Mouse (Mus musculus) intestine, embryonic 14.5 days (tissue): ENCODE measurements around the gene Btbd6. TPM values are rescaled to one million over a fixed set of nuclear protein-coding genes. Genes with fewer than 3 reads are reported as not detected.
A peak's percentile ranks its signal among the peaks of the same experiment; 100 is the strongest.

Experiments used
- ATAC-seq: fragments of 200-750 bp; cut with Nextera tagmentation; replicated peaks from 2 replicates; pipeline ENCODE4 v1.8.0; 2017; ENCODE audit warnings: low read depth, moderate number of reproducible peaks, moderate TSS enrichment, moderate library complexity; ENCODE audit not compliant: low FRiP score, low TSS enrichment
- DNase-seq: peaks from one replicate; pipeline ENCODE4 v3.0.0-alpha.2; 2018; ENCODE audit warnings: low spot score
- H3K27ac ChIP-seq: fragments of 300-500 bp; sonication (generic); 2 replicates; pipeline ENCODE4 v1.5.1; 2014; ENCODE audit warnings: low read depth, mild to moderate bottlenecking, control low read depth
- H3K27me3 ChIP-seq: fragments of 300-500 bp; sonication (generic); replicated peaks from 2 replicates; pipeline ENCODE4 v1.6.1; 2014; ENCODE audit warnings: low read length, control low read depth; ENCODE audit not compliant: control insufficient read depth, insufficient read depth
- H3K36me3 ChIP-seq: fragments of 300-500 bp; sonication (generic); 2 replicates; pipeline ENCODE4 v1.6.1; 2014; ENCODE audit warnings: low read length, control low read depth; ENCODE audit not compliant: control insufficient read depth, insufficient read depth
- H3K4me1 ChIP-seq: fragments of 300-500 bp; sonication (generic); replicated peaks from 2 replicates; pipeline ENCODE4 v1.6.1; 2014; ENCODE audit warnings: low read length, control low read depth, mixed read lengths; ENCODE audit not compliant: control insufficient read depth, insufficient read depth
- H3K4me2 ChIP-seq: fragments of 300-500 bp; sonication (generic); 2 replicates; pipeline ENCODE4 v1.6.1; 2014; ENCODE audit warnings: low read length
- H3K4me3 ChIP-seq: fragments of 300-500 bp; sonication (generic); 2 replicates; pipeline ENCODE4 v1.5.1; 2014; ENCODE audit warnings: low read depth, low read length, control low read depth, mixed read lengths
- H3K9ac ChIP-seq: fragments of 300-500 bp; sonication (generic); 2 replicates; pipeline ENCODE4 v1.6.1; 2014; ENCODE audit warnings: mild to moderate bottlenecking, low read length
- H3K9me3 ChIP-seq: fragments of 300-500 bp; sonication (generic); 2 replicates; pipeline ENCODE4 v1.6.1; 2016; ENCODE audit warnings: low read length, control low read depth; ENCODE audit not compliant: control insufficient read depth
- WGBS: fragments of 180-500 bp; shearing (Covaris S2); extraction: QIAGEN DNeasy Blood & Tissue Kit; methylation state at CpG from one replicate; pipeline ENCODE4 v1.1.7; 2014; 5-methylcytosine and 5-hydroxymethylcytosine counted together
- polyA plus RNA-seq: library from polyadenylated mRNA; unstranded; fragments of >200 nt; fragmentation: Nextera tagmentation; extraction: Ambion mirVana; gene quantifications from 2 replicates; pipeline ENCODE4 v1.2.1, GENCODE M21; 2014

Btbd6 gene
- polyA plus RNA-seq, 1 experiment from 2014 or later, result 21.7 TPM

GRCm38 (mm10) chr12:112950761-112951129, 25.5 kb upstream of the Btbd6 start:
- H3K9ac ChIP-seq, result no peak overlapping the region
- peak; percentile 34 for ATAC-seq

GRCm38 (mm10) chr12:112951150-112951842, 25.0 kb upstream of the Btbd6 start:
- H3K4me2 ChIP-seq, result peak overlapping the region; percentile 63; the same call in 1 of the 2 replicates
- H3K9me3 ChIP-seq, result no peaks in the 10 kb centered on the region
- 19% methylated on average over 7 of the region's 7 CpGs for WGBS
- no peak overlapping the region for H3K9ac ChIP-seq
- H3K4me3 ChIP-seq, result no peak overlapping the region
- H3K36me3 ChIP-seq, result no peaks in the 10 kb centered on the region
- ATAC-seq (no peak), DNase-seq (no peak)
- no peaks in the 10 kb centered on the region; the same call in none of the 2 replicates for H3K4me1 ChIP-seq
- H3K27ac ChIP-seq, result peak overlapping the region; percentile 36; the same call in 1 of the 2 replicates
- H3K27me3 ChIP-seq, result no peaks in the 10 kb centered on the region

More at GRCm38 (mm10) chr12:112950761-112951129, 25.5 kb upstream of the Btbd6 start:
- no peaks in the 10 kb centered on the region for H3K9me3 ChIP-seq
- H3K4me3 ChIP-seq, result peak overlapping the region; percentile 54
- no peaks in the 10 kb centered on the region; the same call in none of the 2 replicates for H3K4me1 ChIP-seq
- no peak for DNase-seq
- no peaks in the 10 kb centered on the region for H3K27me3 ChIP-seq
- peak overlapping the region; percentile 36; the same call in 1 of the 2 replicates for H3K27ac ChIP-seq
- 6% methylated on average over 6 of the region's 6 CpGs for WGBS
- H3K36me3 ChIP-seq, result no peaks in the 10 kb centered on the region
- H3K4me2 ChIP-seq, result peak overlapping the region; percentile 63

- H3K4me3 ChIP-seq, result no peak overlapping the region
- H3K9me3 ChIP-seq, result no peaks in the 10 kb centered on the region
- WGBS, result 47% methylated on average over 8 of the region's 8 CpGs
- 0 out of 2 replicates have a peak, but pooled peaks cover 2% of the 10 kb centered on the region for H3K36me3 ChIP-seq
- H3K4me1 ChIP-seq, result no peaks in the 10 kb centered on the region; the same call in none of the 2 replicates
- DNase-seq, result no peak
- H3K27ac ChIP-seq, result no peak overlapping the region
- peak; percentile 10; the same call in 1 of the 2 replicates for ATAC-seq
- H3K4me2 ChIP-seq, result no peak overlapping the region
- H3K9ac ChIP-seq, result no peak overlapping the region
- no peaks in the 10 kb centered on the region for H3K27me3 ChIP-seq
These were observed 23.8 kb upstream of the Btbd6 start for GRCm38 (mm10) chr12:112952433-112952832.

GRCm38 (mm10) chr12:112952926-112953565, 23.2 kb upstream of the Btbd6 start:
- Histone ChIP-seq H3K9me3 (no peaks in the 10 kb centered on the region), H3K36me3 (0 out of 2 replicates have a peak, but pooled peaks cover 3% of the 10 kb centered on the region), H3K27me3 (no peaks in the 10 kb centered on the region), H3K27ac (no peak overlapping the region), H3K4me3 (no peak overlapping the region), H3K9ac (no peak overlapping the region), H3K4me2 (no peak overlapping the region), H3K4me1 (no peaks in the 10 kb centered on the region; the same call in none of the 2 replicates)
- ATAC-seq, result no peak
- 67% methylated on average over 3 of the region's 3 CpGs for WGBS
- DNase-seq, result no peak

DNA sequence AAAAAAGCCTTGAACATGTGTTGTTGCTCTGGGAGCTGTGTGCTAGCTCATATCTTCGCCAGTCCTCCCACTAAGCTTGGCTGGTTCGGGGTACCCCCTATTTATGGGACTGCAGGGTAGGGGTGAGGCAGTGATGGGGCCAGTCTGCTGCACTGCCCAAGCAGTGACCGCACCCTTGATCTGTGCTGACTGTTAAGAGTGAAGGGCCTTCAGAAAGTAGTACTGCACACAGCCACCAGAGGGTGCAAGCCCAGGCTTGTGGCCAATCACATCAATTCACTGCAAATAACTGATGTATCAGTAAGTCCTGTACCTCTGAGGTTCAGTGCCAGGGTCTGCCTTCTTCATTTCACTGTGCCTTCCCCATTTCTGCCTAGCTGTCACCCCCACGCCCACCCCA, 20.5 kb upstream of the Btbd6 start:
- Histone ChIP-seq H3K4me3 (no peak overlapping the region), H3K9ac (no peak overlapping the region), H3K36me3 (peaks cover 19% of the 10 kb centered on the region), H3K27me3 (no peaks in the 10 kb centered on the region), H3K4me1 (no peaks in the 10 kb centered on the region; the same call in 1 of the 2 replicates), H3K27ac (no peak overlapping the region), H3K9me3 (no peaks in the 10 kb centered on the region), H3K4me2 (no peak overlapping the region)
- peak; percentile 34; the same call in 1 of the 2 replicates for ATAC-seq
- peak; percentile 88 for DNase-seq
- WGBS, result 32% methylated on average over 4 of the region's 4 CpGs

DNA sequence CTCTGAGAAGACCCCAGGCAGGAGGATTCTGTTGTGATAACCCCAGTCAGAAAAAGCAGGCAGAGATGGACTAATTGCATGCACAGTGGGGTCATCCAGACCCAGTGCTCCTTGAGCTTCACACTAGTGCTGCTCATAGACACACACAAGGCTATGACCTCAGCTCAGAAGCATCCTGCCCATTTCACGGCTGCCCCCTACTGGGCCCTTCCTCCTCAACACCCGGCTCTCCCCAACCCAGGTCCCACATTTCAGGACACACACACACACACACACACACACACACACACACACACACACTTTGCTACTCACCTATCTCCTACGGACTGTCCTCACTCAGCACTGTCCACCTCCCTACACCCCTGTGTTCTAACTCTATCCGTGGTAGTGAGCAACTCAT, 18.0 kb upstream of the Btbd6 start:
- ATAC-seq (peak; percentile 65), DNase-seq (no peak)
- Histone ChIP-seq H3K27me3 (no peaks in the 10 kb centered on the region), H3K9me3 (no peaks in the 10 kb centered on the region), H3K4me1 (no peaks in the 10 kb centered on the region), H3K36me3 (peaks cover 44% of the 10 kb centered on the region), H3K4me2 (no peak overlapping the region), H3K27ac (no peak overlapping the region), H3K4me3 (no peak overlapping the region), H3K9ac (no peak overlapping the region)
- 31% methylated on average over 4 of the region's 4 CpGs for whole genome bisulfite sequencing

DNA sequence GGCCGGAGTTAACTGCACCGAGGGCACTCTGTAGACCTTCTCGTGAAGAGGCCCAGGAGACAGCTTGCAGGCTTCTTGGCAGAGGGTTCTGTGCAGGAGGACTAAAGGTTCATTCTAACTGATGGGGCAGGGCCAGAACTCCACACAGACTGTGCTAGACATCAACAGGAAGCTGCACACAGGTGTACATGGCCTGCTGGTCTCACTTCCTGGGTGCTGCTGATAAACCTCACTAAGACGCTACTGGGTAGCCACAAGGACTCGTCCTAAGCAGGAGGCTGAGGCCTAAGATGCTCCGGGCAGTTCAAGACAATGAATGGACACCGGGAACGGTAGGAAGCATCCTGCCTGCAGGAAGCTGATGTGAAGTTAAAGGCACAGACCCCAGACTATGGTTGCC, 16.9 kb upstream of the Btbd6 start:
- no peaks in the 10 kb centered on the region for H3K4me1 ChIP-seq
- no peak overlapping the region for H3K9ac ChIP-seq
- DNase-seq (no peak), ATAC-seq (no peak)
- no peaks in the 10 kb centered on the region for H3K27me3 ChIP-seq
- WGBS, result 83% methylated on average over 8 of the region's 8 CpGs
- peaks cover 55% of the 10 kb centered on the region for H3K36me3 ChIP-seq
- no peaks in the 10 kb centered on the region for H3K9me3 ChIP-seq
- H3K4me2 ChIP-seq, result no peak overlapping the region
- no peak overlapping the region for H3K4me3 ChIP-seq
- no peak overlapping the region for H3K27ac ChIP-seq

DNA sequence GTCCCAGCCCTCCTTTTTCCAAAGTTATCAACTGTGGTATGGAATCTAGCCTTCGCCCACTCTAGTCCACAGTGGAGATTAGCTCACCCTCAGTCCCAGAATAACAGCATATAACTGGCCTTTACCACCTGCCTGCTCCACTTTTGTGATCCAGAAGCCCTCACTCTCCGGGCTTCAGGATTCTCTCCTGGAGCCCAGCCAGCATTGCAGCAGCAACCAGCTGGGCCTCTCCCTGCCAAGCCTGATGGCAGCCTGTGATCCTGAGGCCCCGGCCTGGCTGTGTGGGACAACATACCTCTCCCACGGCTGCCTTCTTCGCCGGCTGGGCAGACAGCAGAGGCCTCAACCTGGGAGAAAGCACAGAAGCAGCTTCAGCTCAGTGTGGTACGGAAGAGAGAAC, 14.9 kb upstream of the Btbd6 start:
- H3K4me1 ChIP-seq, result no peaks in the 10 kb centered on the region
- no peak overlapping the region for H3K4me3 ChIP-seq
- H3K27ac ChIP-seq, result no peak overlapping the region
- no peak overlapping the region for H3K4me2 ChIP-seq
- peak overlapping the region; percentile 15; the same call in 1 of the 2 replicates for H3K9ac ChIP-seq
- H3K36me3 ChIP-seq, result peaks cover 75% of the 10 kb centered on the region
- no peaks in the 10 kb centered on the region for H3K27me3 ChIP-seq
- DNase-seq, result no peak
- no peak for ATAC-seq
- WGBS, result 78% methylated on average over 7 of the region's 7 CpGs
- H3K9me3 ChIP-seq, result no peaks in the 10 kb centered on the region
